Comparison of ENCODE assay signal across 13 mouse cellular contexts in the genomic region with DNA sequence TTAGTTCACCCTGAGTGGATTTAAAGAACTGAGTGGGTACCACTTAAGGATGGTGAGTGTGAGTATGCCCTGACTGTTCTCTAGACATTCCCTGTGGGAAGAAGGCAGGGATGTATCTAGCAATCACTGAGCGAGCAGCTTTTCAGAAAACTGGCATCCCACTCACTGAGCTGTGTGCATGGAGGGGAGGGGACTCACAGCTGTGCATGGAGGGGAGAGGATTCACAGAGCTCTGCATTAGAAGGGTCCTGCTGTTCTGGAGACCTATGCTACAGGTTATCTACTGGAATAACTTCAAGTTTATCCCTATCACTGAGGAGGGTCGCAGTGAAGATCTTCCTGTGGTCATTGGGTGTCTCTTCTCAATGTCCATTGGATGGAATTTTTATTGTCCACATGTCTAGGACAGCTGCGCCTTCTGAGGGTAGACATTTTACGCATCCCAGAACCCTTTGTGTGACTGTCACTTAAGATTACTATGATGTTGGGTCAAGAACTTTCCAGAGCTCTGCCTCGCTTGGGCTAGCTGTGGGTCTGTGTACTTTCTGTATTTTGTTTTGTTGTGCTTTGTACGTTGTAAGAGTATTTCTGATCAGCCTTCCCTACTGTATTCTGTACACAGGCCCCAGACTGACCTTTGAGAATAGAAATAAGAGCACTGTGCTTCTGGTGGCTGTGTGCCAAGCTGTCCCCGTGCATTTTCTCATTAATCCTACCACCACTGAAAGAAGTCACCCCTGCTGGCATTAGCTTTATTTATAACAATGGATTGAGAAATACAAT.
DNase-seq lines count a peak whose midpoint lies in the region; ATAC-seq and TF ChIP-seq lines count a peak whose summit lies in the region.
"Had no signal": no experiment of that assay in that cellular context is flagged by ENCODE, and none has a peak within 500 bp of the region (broad histone marks: within the 10 kb centered on the region; RNA-seq: fewer than 3 reads in every experiment).

No protein-coding gene starts in this region.

- H3K4me2 ChIP-seq in heart, embryonic 16.5 days (ENCODE audit: low read depth, low read length): no peak overlapping the region
- no peak overlapping the region for H3K4me2 ChIP-seq in liver, embryonic 15.5 days
- no peak overlapping the region for H3K4me2 ChIP-seq in intestine, embryonic 16.5 days (ENCODE audit: low read depth, low read length)
- H3K4me2 ChIP-seq: lung, embryonic 14.5 days had no signal

- peaks cover 7% of the 10 kb centered on the region for H3K4me1 ChIP-seq in heart, embryonic 16.5 days (ENCODE audit: control insufficient read depth, insufficient read depth, low read length)
- H3K4me1 ChIP-seq in liver, embryonic 15.5 days (replicated peaks): peaks cover 69% of the 10 kb centered on the region
- no peaks in the 10 kb centered on the region for H3K4me1 ChIP-seq in intestine, embryonic 16.5 days (ENCODE audit: control insufficient read depth, insufficient read depth, low read length)

- no peak overlapping the region for H3K4me3 ChIP-seq in heart, embryonic 16.5 days (ENCODE audit: low read length)
- no peak overlapping the region for H3K4me3 ChIP-seq in liver, embryonic 15.5 days (replicated peaks)
- H3K4me3 ChIP-seq in intestine, embryonic 16.5 days (ENCODE audit: low read length): no peak overlapping the region

- peaks cover 8% of the 10 kb centered on the region for H3K36me3 ChIP-seq in heart, embryonic 16.5 days (ENCODE audit: control insufficient read depth, insufficient read depth)
- H3K36me3 ChIP-seq in liver, embryonic 15.5 days (replicated peaks): peaks cover 20% of the 10 kb centered on the region
- peaks cover 5% of the 10 kb centered on the region; the same call in 1 of the 2 replicates for H3K36me3 ChIP-seq in intestine, embryonic 16.5 days (ENCODE audit: control insufficient read depth, insufficient read depth, low read length)

- no peak for TF ChIP-seq CTCF in brain, embryonic 14.5 days (IDR thresholded peaks at IDR 0.05; ENCODE audit: borderline replicate concordance, extremely low read depth, insufficient read depth, insufficient read length)

- peak; percentile 10; the same call in 1 of the 2 replicates for ATAC-seq in heart, embryonic 16.5 days (replicated peaks; ENCODE audit: extremely low read depth, insufficient read depth, low FRiP score)
- no peak for ATAC-seq in liver, embryonic 15.5 days (ENCODE audit: insufficient read depth)
- no peak for ATAC-seq in intestine, embryonic 16.5 days
- ATAC-seq: CD4-positive, CD25-positive, alpha-beta regulatory T cell, adult 4 months had no signal

- H3K27me3 ChIP-seq in heart, embryonic 16.5 days (ENCODE audit: control insufficient read depth, insufficient read depth, low read length): no peaks in the 10 kb centered on the region
- no peaks in the 10 kb centered on the region for H3K27me3 ChIP-seq in liver, embryonic 15.5 days
- no peaks in the 10 kb centered on the region for H3K27me3 ChIP-seq in intestine, embryonic 16.5 days (replicated peaks; ENCODE audit: control insufficient read depth, insufficient read depth, low read length)

- 0 out of 2 replicates have a peak overlapping the region, but pooled peaks have one; percentile 1 for H3K27ac ChIP-seq in heart, embryonic 16.5 days (ENCODE audit: low read length)
- 0 out of 2 replicates have a peak overlapping the region, but pooled peaks have one; percentile 29 for H3K27ac ChIP-seq in liver, embryonic 15.5 days (replicated peaks)
- no peak overlapping the region for H3K27ac ChIP-seq in intestine, embryonic 16.5 days (ENCODE audit: low read length)

- H3K9me3 ChIP-seq in heart, embryonic 16.5 days (replicated peaks; ENCODE audit: control insufficient read depth, low read length): no peaks in the 10 kb centered on the region
- no peaks in the 10 kb centered on the region for H3K9me3 ChIP-seq in liver, embryonic 15.5 days (replicated peaks)
- H3K9me3 ChIP-seq in intestine, embryonic 16.5 days (ENCODE audit: control insufficient read depth, low read length): no peaks in the 10 kb centered on the region

- no peak for DNase-seq in heart, postnatal 4 days
- DNase-seq in liver: no peak
- DNase-seq in brain, embryonic 14.5 days (ENCODE audit: low read depth): peak; percentile 64
- peak; percentile 97 for DNase-seq in retina, postnatal 1 day
- DNase-seq: cerebellum, adult 11-12 months; kidney, adult 18-20 months; right cerebral cortex, postnatal 14 days; thymus, postnatal 14 days had no signal

- no peak for TF ChIP-seq POLR2A in brain, embryonic 14.5 days (IDR thresholded peaks at IDR 0.05; ENCODE audit: borderline replicate concordance, extremely low read depth, insufficient read depth, insufficient read length, poor library complexity, severe bottlenecking)

- 64% methylated on average over 7 of the region's 7 CpGs for WGBS in heart, embryonic 16.5 days
- 79% methylated on average over 7 of the region's 7 CpGs for WGBS in liver, embryonic 15.5 days (ENCODE audit: insufficient replicate concordance)
- WGBS in intestine, embryonic 16.5 days: 65% methylated on average over 7 of the region's 7 CpGs

- no peak overlapping the region for H3K9ac ChIP-seq in heart, embryonic 16.5 days (ENCODE audit: low read length)
- H3K9ac ChIP-seq in liver, embryonic 15.5 days: no peak overlapping the region
- no peak overlapping the region for H3K9ac ChIP-seq in intestine, embryonic 16.5 days (ENCODE audit: low read depth, low read length)
- H3K9ac ChIP-seq: lung, embryonic 14.5 days had no signal

Comparison
In these comparisons a context has a peak if more than half of its experiments do, and no peak if none do; other contexts are left out.
1. DNase-seq: peak in brain, embryonic 14.5 days (single experiment) and retina, postnatal 1 day (single experiment); none in heart, postnatal 4 days (single experiment) and liver (single experiment).